Mouse (Mus musculus): ENCODE measurements at regions not wholly inside any gene's neighbourhood (a gene's known extent, or its start where the extent isn't known, plus 50 kb on each side); places are given as distances from the start of the nearest gene placed in this dataset.

DNA sequence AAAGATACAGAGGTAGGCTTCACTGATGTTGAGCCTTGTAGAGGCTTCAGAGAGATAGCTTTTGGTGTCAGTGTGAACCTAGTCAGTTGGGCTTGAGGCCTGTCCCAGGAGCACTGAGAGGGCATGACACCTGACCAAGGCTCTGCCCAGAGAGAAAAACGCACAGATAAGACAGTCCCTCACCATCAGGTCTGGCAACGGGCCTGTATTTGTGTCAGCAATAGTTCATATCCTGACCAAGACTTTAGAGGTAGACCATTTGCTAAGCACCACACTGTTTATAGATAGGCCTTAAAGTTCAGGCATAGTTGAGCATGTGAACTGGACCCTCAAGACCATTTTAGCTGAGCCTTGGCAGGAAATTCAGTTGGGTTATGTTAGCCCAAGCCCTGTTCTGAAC, 60.4 kb upstream of the C2cd4b start:
- no peak for DNase-seq

DNA sequence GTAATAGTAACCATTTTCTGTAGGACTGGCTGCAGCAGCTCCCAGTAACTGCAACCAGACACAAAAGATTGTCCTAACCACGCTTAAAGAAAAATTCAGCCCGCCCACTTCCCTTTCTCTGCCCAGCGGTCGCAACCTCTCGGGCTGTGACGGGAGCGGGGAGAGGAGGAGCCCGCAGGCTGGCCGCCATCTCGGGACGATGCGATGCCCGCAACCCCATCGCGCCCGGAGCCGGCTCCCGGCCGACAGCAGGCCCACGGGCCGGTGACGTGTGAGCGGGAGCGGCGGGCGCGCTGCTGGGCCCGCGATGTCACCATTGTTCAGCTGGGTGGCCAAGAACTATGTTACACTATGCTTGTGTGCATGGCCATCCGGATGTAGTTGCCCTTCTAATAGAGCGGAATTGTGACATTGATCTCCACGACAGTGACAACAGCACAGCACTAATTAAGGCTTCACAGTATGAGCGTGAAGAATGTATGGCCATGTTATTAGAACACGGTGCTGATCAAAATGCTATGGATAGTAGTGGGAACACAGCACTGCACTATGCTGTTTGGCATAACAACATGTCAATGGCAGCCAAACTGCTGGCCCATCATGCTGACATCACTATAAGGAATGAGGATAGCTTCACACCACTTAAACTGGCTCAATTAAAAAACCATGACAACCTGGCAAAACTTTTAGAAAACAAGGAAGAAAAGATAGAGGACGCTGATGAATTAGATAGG, 59.2 kb upstream of the C2cd4b start:
- peak; percentile 22 for DNase-seq

DNA sequence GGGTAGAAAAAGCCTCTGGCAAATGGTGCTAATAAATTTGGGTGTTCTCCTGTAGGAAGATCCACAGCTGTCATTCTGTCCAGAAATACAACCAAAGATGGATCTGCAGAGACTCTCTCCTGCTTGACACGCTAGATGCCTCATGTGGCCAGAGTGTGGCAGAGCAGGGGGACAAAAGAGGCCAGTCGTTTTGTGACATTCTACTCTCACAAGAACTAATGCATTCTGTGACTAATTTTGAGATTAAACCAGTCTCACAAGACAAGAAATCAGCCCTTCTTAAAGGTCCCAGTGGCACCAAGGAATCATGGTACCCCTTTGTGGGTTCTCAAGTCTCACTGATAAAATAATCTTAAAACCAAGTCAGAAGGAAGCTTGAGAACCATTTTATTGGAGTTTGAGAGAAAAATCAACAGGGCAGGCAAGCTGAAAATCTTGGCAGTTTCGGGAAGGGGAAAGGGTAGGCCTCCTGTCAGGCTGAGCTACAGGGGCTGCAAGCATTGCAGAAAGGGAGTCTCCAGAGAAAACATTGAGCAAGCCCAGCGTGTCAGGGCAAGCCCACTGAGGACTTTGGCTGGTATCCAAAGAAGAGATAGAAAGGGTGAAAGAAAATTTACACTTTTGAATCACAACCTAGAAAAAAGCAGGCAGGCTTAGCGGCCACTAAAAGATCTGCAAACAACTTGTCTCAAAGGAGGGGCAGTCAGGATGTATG, 50.8 kb upstream of the C2cd4b start:
- DNase-seq: no peak
